Mouse (Mus musculus) stomach, postnatal 0 days (tissue): ENCODE measurements around the gene Trdn.

Experiments used
- CTCF ChIP-seq: IDR thresholded peaks from 2 replicates; pipeline ENCODE4 v1.5.1; 2016; ENCODE audit warnings: antibody characterized with exemption, low read depth, mild to moderate bottlenecking, moderate library complexity
- EP300 ChIP-seq: optimal IDR thresholded peaks from 2 replicates; pipeline ENCODE3; 2016; ENCODE audit warnings: antibody characterized with exemption

GRCm38 (mm10) chr10:33073126-33073525 lies 7.2 kb upstream of the Trdn start:
- TF ChIP-seq CTCF: no peak
- no peak for TF ChIP-seq EP300
